Mouse (Mus musculus): ENCODE measurements around the gene Hist1h3d.

DNA sequence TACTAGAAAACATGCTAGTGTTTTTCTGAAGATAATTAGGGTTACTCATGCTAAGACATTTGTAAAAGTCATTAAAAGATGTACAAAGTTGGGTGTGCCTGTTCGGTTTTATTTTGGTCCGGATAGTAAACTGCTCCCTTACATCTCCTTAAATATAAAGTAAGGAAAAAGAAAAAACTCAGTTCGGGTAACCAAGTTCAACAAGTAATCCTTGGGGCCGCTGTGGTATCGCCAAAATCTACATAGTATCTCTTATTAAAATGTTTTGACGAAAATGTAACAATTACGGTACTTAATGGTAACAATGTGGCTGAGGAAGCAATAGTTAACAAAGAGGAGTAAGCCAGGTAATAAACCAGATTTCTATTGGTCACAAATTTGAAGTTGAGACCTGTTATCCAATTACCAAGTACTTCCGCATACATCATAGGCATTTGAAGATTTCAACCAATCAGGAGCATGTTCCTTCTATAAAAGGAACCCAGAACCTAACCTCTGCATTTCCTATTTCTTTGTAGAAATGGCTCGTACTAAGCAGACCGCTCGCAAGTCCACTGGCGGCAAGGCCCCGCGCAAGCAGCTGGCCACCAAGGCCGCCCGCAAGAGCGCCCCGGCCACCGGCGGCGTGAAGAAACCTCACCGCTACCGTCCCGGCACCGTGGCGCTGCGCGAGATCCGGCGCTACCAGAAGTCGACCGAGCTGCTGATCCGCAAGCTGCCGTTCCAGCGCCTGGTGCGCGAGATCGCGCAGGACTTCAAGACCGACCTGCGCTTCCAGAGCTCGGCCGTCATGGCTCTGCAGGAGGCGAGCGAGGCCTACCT lies 31.4 kb upstream of the Hist1h3d start, which contains the start of gene Hist1h3f:
- TF ChIP-seq CTCF (IDR thresholded peaks at IDR 0.05 in 2 of 3, conservative IDR thresholded peaks at IDR 0.05 in 1 of 3; ENCODE audit: control insufficient read depth in 1 of 3, insufficient read depth in 1 of 3, low read depth in 2 of 3, low read length in 3 of 3, poor library complexity in 1 of 3, severe bottlenecking in 1 of 3) (no peak), HCFC1 (IDR thresholded peaks at IDR 0.05; ENCODE audit: low read depth, low read length) (no peak), ZNF384 (IDR thresholded peaks at IDR 0.05; ENCODE audit: low read depth, low read length) (no peak), KAT2A (conservative IDR thresholded peaks at IDR 0.05; ENCODE audit: low read depth, low read length) (no peak), CHD1 (IDR thresholded peaks at IDR 0.05; ENCODE audit: low read depth, low read length) (no peak)
